Mouse (Mus musculus): ENCODE data around the gene Rasgef1c. TPM values are rescaled to one million over a fixed set of nuclear protein-coding genes. Genes with fewer than 3 reads are reported as not detected.

Gene Rasgef1c
- polyA plus RNA-seq (2012; fragmentation: generic; extraction: Trizol) = under 1 TPM in 1 of 2 experiments, not detected in 1; 0.02 TPM

DNA sequence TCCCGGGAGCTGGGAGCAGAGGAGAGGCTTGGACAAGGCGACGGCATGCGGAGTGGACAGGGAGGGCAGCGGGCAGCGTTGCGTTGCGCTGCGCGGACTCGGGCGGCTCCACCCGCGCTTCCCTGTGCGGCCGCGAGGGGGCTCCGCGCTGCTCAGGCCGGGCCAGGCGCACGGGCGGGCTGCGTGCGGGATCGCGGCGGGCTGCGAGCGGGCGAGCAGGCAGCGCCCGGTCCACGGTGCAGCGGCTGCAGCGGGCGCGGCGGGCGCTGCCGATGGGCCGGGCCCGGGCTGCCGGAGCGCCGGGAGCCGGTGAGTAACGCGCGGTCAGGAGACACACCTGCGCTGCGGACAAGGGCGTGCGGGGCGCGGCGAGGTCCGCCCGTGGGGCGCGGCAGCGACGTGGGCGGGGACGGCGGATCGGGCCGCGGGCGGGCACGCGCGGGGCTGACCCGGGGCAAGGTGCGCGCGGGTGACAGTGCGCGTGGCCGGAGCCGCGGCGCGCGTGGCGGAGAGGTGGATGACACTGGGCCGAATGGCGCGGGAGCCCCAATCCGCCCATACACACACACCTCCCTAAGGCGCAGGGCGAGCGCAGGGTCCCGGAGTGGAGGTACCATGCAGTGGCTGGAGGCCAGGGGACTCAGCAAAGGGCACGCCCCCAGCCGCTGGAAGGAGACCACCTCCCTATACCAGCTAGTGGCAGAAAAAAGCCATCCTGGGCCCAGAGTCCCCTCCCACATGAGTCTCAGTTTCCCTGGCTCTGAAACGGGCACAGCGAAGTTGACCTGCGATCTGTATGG lies at the start of gene Rasgef1c:
Gene Rasgef1c, plus strand, starts transcription at position 177 of the 800 bp plus-strand sequence.

DNA sequence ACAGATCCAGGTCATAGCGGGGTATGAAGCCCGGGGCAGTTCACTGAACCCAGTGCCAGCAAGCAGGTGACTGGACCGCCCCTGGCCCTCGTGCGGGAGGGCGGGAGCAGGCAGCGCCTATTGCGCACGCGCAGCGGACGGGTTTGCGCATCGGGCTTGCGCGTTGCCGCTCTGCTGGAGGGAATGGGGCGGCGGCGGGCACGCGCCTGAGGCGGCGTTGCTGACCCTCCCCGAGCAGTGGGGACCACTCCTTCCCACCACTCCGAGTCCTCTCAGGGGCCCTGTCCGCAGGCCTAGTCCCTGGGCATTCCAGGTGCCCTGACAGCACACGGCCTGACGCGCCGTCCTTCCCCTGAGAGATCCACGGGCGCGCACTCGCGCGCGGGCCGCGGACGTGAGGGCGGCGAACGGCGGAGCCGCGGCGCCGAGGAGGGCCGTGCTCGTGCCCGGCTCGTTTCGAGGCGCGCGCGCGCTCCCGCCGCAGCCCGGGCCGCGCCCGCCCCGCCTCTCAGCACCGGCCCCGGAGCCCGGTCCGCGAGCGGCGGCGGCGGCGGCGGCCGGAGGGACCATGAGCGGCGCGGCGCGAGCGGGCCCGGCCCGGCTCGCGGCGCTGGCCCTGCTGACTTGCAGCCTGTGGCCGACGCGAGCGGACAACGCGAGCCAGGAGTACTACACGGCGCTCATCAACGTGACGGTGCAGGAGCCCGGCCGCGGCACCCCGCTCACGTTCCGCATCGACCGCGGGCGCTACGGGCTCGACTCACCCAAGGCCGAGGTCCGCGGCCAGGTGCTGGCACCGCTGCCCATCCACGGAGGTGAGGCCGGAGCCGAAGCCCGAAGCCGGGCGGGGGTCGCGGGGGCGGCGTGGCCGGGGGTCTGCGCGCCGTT lies 123.4 kb downstream of the Rasgef1c start, which contains the start of gene Rnf130:
Gene Rnf130, plus strand, starts transcription at position 514 of the 888 bp plus-strand sequence.

Other genes with a start within 250 kb of the Rasgef1c start
- not detected for gene Scgb3a1, start 238.2 kb upstream of the Rasgef1c start, polyA plus RNA-seq (2012; fragmentation: generic; extraction: Trizol)
- 10 to 100 TPM in 1 of 2 experiments, 1 to 10 TPM in 1; 1.2 to 10.5 TPM for gene Cnot6, start 189.1 kb upstream of the Rasgef1c start, polyA plus RNA-seq (2012; fragmentation: generic; extraction: Trizol)
- gene Gfpt2, start 107.7 kb upstream of the Rasgef1c start, polyA plus RNA-seq (2012; fragmentation: generic; extraction: Trizol) = not detected
- 10 to 100 TPM in 1 of 2 experiments, 1 to 10 TPM in 1; 2.1 to 13.8 TPM for gene Mapk9, start 55.1 kb upstream of the Rasgef1c start, polyA plus RNA-seq (2012; fragmentation: generic; extraction: Trizol)
- 1 to 10 TPM in 1 of 2 experiments, under 1 TPM in 1; 0.11 to 1.3 TPM for gene Rnf130, start 123.5 kb downstream of the Rasgef1c start, polyA plus RNA-seq (2012; fragmentation: generic; extraction: Trizol)
- 10 to 100 TPM; 24.9 to 84.8 TPM for gene Tbc1d9b, start 229.6 kb downstream of the Rasgef1c start, polyA plus RNA-seq (2012; fragmentation: generic; extraction: Trizol)